Mouse (Mus musculus): ENCODE results near the gene 2010300C02Rik. TPM values are rescaled to one million over a fixed set of nuclear protein-coding genes. Genes with fewer than 3 reads are reported as not detected.
"Not testable (repeated sequence)": the region's sequence is repeated elsewhere in the genome, so short reads cannot be mapped to it uniquely, and the experiment has no call there.

The 2010300C02Rik gene
- polyA plus RNA-seq, 1 experiment from 2014 or later: 0.42 TPM

DNA sequence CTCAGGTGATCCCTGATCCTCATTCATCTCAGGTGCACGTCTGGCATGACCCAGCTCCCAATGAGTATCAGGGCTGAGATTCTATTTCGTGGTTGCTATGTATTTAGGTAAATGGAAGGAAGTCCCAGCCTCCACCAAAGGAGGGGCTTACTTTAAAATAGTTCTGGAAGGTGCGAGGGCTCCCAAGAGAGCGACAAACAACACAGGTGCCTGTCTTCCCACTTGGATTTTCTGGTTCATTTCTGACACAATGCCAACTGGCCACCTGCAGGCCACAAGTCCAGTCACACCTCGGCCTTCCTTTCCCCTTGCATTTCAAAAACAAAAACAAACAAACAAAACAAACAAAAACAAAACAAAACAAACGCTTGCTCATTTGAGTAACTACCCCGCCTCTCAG is 1.4 kb downstream of the 2010300C02Rik start:
- Histone ChIP-seq H3K4me2 (ENCODE audit: low read depth, low read length) (no peak overlapping the region), H3K27ac (ENCODE audit: low read length) (no peak overlapping the region), H3K4me3 (ENCODE audit: low read depth, low read length) (no peak overlapping the region), H3K27me3 (ENCODE audit: control insufficient read depth, insufficient read depth, low read depth, low read length) (peaks cover 33% of the 10 kb centered on the region), H3K36me3 (ENCODE audit: control insufficient read depth, insufficient read depth) (no peaks in the 10 kb centered on the region), H3K9ac (ENCODE audit: low read depth, low read length) (no peak overlapping the region), H3K9me3 (replicated peaks; ENCODE audit: control insufficient read depth, low read length) (no peaks in the 10 kb centered on the region), H3K4me1 (ENCODE audit: control insufficient read depth, low read depth, low read length) (no peaks in the 10 kb centered on the region; the same call in 1 of the 2 replicates)
- no peak for ATAC-seq (ENCODE audit: low read depth)
- WGBS (ENCODE audit: insufficient replicate concordance): 44% methylated on average over 7 of the region's 7 CpGs

DNA sequence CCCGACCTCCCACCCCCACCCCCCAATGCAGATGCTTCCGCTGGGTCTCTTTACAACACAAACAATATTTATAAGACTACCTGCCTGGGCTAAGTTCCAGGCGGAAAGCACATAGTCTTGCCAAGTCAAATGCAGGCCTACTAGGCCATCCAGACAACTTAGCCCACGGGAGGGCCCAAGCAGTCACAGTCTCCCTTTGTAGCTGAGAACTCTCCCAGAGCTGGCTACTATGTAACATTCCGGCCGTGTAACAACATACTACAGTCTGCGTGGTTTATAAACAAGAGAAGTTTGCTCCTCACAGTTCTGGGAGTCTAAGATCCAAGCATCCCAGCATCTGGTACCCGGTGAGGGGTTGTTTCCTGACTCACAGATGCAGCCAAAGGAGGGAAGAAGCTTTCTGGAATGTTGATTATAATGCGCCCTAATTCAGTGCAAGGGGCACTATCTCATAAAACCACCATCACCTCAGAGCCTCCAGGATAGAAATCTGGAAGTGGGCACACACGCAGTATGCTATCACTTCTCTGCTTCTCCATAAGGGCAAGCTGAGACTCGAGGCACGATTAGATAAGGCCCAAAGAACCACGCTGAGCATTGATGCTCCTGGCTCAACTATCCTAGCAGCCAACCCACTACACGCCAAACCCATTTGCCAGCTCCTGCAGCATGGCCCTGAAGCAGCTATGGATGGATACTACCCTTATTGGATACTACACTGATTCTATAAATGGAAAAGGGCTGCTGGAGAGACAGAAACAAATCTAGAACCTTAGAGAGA is 2.3 kb downstream of the 2010300C02Rik start:
- no peak overlapping the region for H3K27ac ChIP-seq (ENCODE audit: low read length)
- H3K4me1 ChIP-seq (ENCODE audit: control insufficient read depth, low read depth, low read length): no peaks in the 10 kb centered on the region; the same call in 1 of the 2 replicates
- no peaks in the 10 kb centered on the region for H3K36me3 ChIP-seq (ENCODE audit: control insufficient read depth, insufficient read depth)
- no peak overlapping the region for H3K4me3 ChIP-seq (ENCODE audit: low read depth, low read length)
- no peaks in the 10 kb centered on the region for H3K9me3 ChIP-seq (replicated peaks; ENCODE audit: control insufficient read depth, low read length)
- H3K27me3 ChIP-seq (ENCODE audit: control insufficient read depth, insufficient read depth, low read depth, low read length): peaks cover 33% of the 10 kb centered on the region
- ATAC-seq (ENCODE audit: low read depth): no peak
- no peak overlapping the region for H3K4me2 ChIP-seq (ENCODE audit: low read depth, low read length)
- 48% methylated on average over 14 of the region's 14 CpGs for WGBS (ENCODE audit: insufficient replicate concordance)
- no peak overlapping the region for H3K9ac ChIP-seq (ENCODE audit: low read depth, low read length)

DNA sequence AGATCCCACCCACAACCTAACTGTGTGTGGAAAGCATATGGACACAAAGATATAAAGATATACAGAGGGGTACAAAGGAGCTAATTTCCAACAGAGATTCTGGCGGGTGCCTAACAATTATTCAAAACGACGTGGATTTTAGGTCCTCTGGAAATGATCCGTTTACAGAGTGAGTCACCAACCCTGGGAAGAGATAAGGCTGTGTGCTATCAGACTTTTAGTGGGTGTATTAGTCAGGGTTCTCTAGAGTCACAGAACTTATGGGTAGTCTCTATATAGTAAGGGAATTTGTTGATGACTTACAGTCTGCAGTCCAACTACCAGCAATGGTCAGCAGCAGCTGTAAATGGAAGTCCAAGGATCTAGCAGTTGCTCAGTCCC is 7.5 kb downstream of the 2010300C02Rik start:
- H3K36me3 ChIP-seq (ENCODE audit: control insufficient read depth, insufficient read depth); H3K9ac ChIP-seq (ENCODE audit: low read depth, low read length); H3K27me3 ChIP-seq (ENCODE audit: control insufficient read depth, insufficient read depth, low read depth, low read length); ATAC-seq (ENCODE audit: low read depth); H3K27ac ChIP-seq (ENCODE audit: low read length); H3K4me1 ChIP-seq (ENCODE audit: control insufficient read depth, low read depth, low read length); H3K4me3 ChIP-seq (ENCODE audit: low read depth, low read length); H3K9me3 ChIP-seq (replicated peaks; ENCODE audit: control insufficient read depth, low read length); H3K4me2 ChIP-seq (ENCODE audit: low read depth, low read length): not testable (repeated sequence)
- 20% methylated on average over 4 of the region's 4 CpGs for WGBS (ENCODE audit: insufficient replicate concordance)

DNA sequence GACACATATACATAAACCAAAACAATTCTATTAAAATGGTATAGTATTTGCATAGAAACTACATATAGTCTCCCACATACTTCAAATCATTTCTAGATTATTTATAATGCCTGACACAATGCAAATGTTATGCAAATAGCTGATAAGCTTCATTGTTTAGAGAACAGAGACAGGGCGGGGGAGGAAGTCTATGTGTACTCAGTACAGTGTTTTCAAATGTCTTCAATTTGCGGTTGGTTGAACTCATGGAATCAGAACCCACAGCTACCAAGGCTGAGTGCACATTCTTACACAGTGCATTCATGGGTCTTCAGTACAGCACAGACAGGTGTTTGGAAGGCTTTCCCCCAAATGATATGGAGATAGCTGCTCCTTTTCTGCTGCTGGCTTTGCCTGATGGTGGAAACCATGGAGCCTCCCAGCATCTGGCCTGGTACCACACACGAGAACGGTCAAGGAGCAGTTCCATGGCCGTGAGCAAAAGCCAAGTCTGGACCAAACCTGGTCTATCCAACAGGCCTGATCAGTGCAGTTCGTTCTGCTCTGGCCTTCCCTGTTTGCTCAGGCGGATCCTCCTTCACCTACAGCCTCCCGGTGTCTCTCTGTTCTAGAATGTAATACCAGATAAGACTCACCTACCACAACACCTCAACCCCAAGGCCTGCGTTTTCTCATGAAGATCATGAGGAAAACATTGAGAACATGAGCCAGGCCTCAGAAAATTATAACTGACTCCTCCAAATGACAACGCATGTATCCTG is 8.1 kb downstream of the 2010300C02Rik start:
- Histone ChIP-seq H3K9me3 (replicated peaks; ENCODE audit: control insufficient read depth, low read length) (no peaks in the 10 kb centered on the region), H3K36me3 (ENCODE audit: control insufficient read depth, insufficient read depth) (no peaks in the 10 kb centered on the region), H3K27me3 (ENCODE audit: control insufficient read depth, insufficient read depth, low read depth, low read length) (no peaks in the 10 kb centered on the region), H3K4me2 (ENCODE audit: low read depth, low read length) (no peak overlapping the region), H3K27ac (ENCODE audit: low read length) (no peak overlapping the region), H3K4me1 (ENCODE audit: control insufficient read depth, low read depth, low read length) (no peaks in the 10 kb centered on the region), H3K4me3 (ENCODE audit: low read depth, low read length) (no peak overlapping the region), H3K9ac (ENCODE audit: low read depth, low read length) (no peak overlapping the region)
- ATAC-seq (ENCODE audit: low read depth): no peak
- WGBS (ENCODE audit: insufficient replicate concordance): 66% methylated on average over 10 of the region's 10 CpGs

DNA sequence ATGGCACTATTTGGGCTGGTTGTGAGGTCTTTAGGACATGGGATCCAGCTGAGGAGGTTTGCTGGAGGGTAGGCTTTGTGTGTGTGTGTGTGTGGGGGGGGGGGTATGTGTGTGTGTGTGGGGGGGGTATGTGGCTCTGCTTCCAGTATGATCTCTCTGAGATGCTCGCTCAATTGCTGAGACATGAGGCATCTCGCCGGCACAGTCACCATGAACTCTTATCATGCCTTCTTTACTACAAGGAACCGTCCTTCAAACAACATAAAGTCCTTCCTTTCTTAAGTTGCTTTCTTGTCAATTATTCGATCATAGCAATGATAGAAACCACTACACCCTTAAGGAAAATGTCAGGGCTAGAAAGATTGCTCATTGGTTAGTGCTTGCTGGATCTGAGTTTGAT is 8.8 kb downstream of the 2010300C02Rik start:
- no peak overlapping the region for H3K4me3 ChIP-seq (ENCODE audit: low read depth, low read length)
- no peak for ATAC-seq (ENCODE audit: low read depth)

DNA sequence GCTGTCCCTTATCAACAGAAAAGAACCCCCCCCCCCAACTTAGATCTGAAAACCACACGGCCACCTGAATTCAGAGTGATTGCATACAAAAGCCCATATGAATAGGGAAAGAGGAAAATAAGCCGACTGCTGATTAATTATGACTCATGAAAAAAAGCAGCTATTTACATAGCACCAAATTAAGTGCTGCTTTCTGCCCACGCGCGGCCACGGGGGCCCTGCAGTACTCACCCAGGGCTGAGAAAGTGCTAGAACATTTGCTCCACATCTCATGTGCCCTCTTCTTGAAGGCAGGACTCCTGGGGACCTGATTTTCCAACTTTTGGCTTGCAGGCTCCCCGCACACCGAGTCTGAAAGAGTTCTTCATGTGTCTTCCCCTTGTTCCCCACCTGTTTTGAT is 10.1 kb downstream of the 2010300C02Rik start:
- no peak overlapping the region for H3K4me2 ChIP-seq (ENCODE audit: low read depth, low read length)
- H3K9me3 ChIP-seq (replicated peaks; ENCODE audit: control insufficient read depth, low read length): peaks cover 2% of the 10 kb centered on the region; the same call in 1 of the 2 replicates
- H3K27ac ChIP-seq (ENCODE audit: low read length): no peak overlapping the region
- H3K9ac ChIP-seq (ENCODE audit: low read depth, low read length): no peak overlapping the region
- 62% methylated on average over 8 of the region's 8 CpGs for WGBS (ENCODE audit: insufficient replicate concordance)
- no peaks in the 10 kb centered on the region for H3K4me1 ChIP-seq (ENCODE audit: control insufficient read depth, low read depth, low read length)
- H3K27me3 ChIP-seq (ENCODE audit: control insufficient read depth, insufficient read depth, low read depth, low read length): no peaks in the 10 kb centered on the region
- no peaks in the 10 kb centered on the region for H3K36me3 ChIP-seq (ENCODE audit: control insufficient read depth, insufficient read depth)
- no peak overlapping the region for H3K4me3 ChIP-seq (ENCODE audit: low read depth, low read length)
- no peak for ATAC-seq (ENCODE audit: low read depth)

More for the DNA sequence above, 8.8 kb downstream of the 2010300C02Rik start:
- H3K36me3 ChIP-seq (ENCODE audit: control insufficient read depth, insufficient read depth): no peaks in the 10 kb centered on the region
- no peaks in the 10 kb centered on the region for H3K9me3 ChIP-seq (replicated peaks; ENCODE audit: control insufficient read depth, low read length)
- H3K27ac ChIP-seq (ENCODE audit: low read length): no peak overlapping the region
- H3K4me1 ChIP-seq (ENCODE audit: control insufficient read depth, low read depth, low read length): no peaks in the 10 kb centered on the region
- no peak overlapping the region for H3K4me2 ChIP-seq (ENCODE audit: low read depth, low read length)
- no peaks in the 10 kb centered on the region for H3K27me3 ChIP-seq (ENCODE audit: control insufficient read depth, insufficient read depth, low read depth, low read length)
- H3K9ac ChIP-seq (ENCODE audit: low read depth, low read length): no peak overlapping the region
- 61% methylated on average over 5 of the region's 5 CpGs for whole genome bisulfite sequencing (ENCODE audit: insufficient replicate concordance)

DNA sequence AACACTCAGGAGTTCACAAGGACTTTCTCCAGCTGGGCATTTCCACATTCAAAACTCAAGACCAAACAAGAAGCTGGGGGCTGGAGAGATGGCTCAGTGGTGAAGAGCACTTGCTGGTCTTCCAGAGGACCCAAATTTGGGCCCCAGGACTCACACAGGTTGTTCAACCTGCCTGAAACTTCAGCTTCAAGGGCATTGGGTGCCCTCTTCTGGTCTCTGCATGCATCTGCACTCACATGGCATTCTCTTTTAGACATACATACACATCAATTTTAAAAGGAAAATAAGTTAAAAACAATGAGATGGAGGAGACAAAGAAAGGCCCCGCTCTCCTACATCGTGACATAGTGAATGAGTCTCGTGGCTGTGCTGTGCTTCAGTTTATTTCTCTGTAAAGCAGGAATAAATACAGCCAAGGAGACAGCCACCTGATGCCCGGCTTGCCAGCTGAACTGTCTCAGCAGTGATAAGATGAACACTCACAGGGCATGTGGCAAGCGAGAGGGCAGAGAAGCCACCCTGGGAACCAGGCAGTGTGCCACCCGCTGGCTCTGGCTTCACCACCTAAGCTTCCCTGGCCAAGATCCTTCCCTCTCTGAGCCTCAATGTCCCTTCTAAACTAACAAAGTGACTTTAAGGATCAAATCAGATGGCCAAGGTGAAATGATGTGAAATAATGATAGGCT is 11.5 kb downstream of the 2010300C02Rik start:
- H3K27ac ChIP-seq (ENCODE audit: low read length): no peak overlapping the region
- H3K36me3 ChIP-seq (ENCODE audit: control insufficient read depth, insufficient read depth): no peaks in the 10 kb centered on the region
- no peaks in the 10 kb centered on the region for H3K4me1 ChIP-seq (ENCODE audit: control insufficient read depth, low read depth, low read length)
- H3K4me3 ChIP-seq (ENCODE audit: low read depth, low read length): no peak overlapping the region
- peaks cover 2% of the 10 kb centered on the region; the same call in 1 of the 2 replicates for H3K9me3 ChIP-seq (replicated peaks; ENCODE audit: control insufficient read depth, low read length)
- H3K9ac ChIP-seq (ENCODE audit: low read depth, low read length): no peak overlapping the region
- no peak for ATAC-seq (ENCODE audit: low read depth)
- H3K4me2 ChIP-seq (ENCODE audit: low read depth, low read length): no peak overlapping the region
- WGBS (ENCODE audit: insufficient replicate concordance): 70% methylated on average over 6 of the region's 6 CpGs
- no peaks in the 10 kb centered on the region for H3K27me3 ChIP-seq (ENCODE audit: control insufficient read depth, insufficient read depth, low read depth, low read length)

DNA sequence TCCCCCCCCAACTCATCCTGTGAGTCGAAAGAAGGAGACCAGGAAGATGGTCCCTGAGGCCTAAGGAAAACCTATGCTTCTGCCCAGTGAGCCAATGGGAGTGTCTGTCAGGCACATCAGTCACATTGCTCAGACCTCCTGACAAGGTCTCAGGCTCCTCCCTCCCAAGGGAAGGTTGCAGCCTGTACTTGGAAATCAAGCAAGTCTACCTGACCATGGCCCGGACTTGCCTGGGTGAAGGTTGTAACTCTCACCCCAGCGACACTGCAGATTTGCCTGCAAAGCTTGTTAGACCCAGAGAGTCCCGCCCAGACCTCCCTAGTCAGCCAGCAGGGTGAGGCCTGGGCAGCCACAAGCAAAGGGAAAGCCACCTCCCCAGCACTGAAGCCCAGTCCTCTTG is 17.6 kb downstream of the 2010300C02Rik start:
- H3K4me2 ChIP-seq (ENCODE audit: low read depth, low read length): no peak overlapping the region
- H3K27ac ChIP-seq (ENCODE audit: low read length): no peak overlapping the region
- ATAC-seq (ENCODE audit: low read depth): no peak
- no peak overlapping the region for H3K9ac ChIP-seq (ENCODE audit: low read depth, low read length)
- WGBS (ENCODE audit: insufficient replicate concordance): 45% methylated on average over 4 of the region's 4 CpGs
- H3K36me3 ChIP-seq (ENCODE audit: control insufficient read depth, insufficient read depth): no peaks in the 10 kb centered on the region
- H3K9me3 ChIP-seq (replicated peaks; ENCODE audit: control insufficient read depth, low read length): peaks cover 2% of the 10 kb centered on the region; the same call in 1 of the 2 replicates
- H3K27me3 ChIP-seq (ENCODE audit: control insufficient read depth, insufficient read depth, low read depth, low read length): no peaks in the 10 kb centered on the region
- no peak overlapping the region for H3K4me3 ChIP-seq (ENCODE audit: low read depth, low read length)
- H3K4me1 ChIP-seq (ENCODE audit: control insufficient read depth, low read depth, low read length): no peaks in the 10 kb centered on the region
